Mouse (Mus musculus): ENCODE measurements around the gene Mrpl1.

DNA sequence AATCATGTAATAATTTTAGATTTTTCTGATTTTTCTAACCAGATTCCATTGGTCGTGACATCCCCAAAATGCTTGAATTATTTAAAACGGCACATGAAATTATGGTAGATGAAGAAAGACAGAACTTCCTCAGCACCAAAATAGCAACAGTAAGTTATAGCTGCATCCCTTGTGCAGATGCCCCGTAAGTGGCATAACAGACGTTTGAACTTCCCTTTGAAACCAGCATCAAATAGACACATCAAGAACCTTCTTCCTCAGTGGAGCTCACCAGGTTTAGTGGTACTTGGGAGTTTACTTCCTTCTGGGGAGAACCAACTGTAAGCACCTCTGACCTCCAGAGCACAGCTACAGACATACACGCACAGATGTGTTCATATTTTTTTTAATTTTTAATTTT is 29.5 kb downstream of the Mrpl1 start:
- TF ChIP-seq POLR2A (IDR thresholded peaks at IDR 0.05; ENCODE audit: low read depth, low read length), result no peak
- TF ChIP-seq CTCF (IDR thresholded peaks at IDR 0.05; ENCODE audit: extremely low read depth, insufficient read length, insufficient replicate concordance, low read depth, low read length), result no peak

Data from small intestine, adult 2 months (tissue).